Mouse (Mus musculus) MEL (cell line): ENCODE data around the gene Lmo2. TPM values are rescaled to one million over a fixed set of nuclear protein-coding genes. Genes with fewer than 3 reads are reported as not detected.

Source experiments
- DNase-seq: peaks from one replicate; pipeline ENCODE4 v3.0.0; 2011; ENCODE audit warnings: low read depth, low spot score
- H3K27ac ChIP-seq: 2 replicates; pipeline ENCODE4 v1.5.1; 2012; ENCODE audit warnings: low read depth, mild to moderate bottlenecking, control low read depth, low read length, moderate library complexity; ENCODE audit not compliant: control insufficient read depth
- H3K27me3 ChIP-seq, 2 experiments: fragments of 150-350 bp in 1 of 2; sonication (generic) in 1 of 2; 2 replicates each; pipeline ENCODE4 v1.6.1; 2012; ENCODE audit warnings: low read length in 2 of 2, mild to moderate bottlenecking in 2 of 2, improper control_type of control experiment in 1 of 2, moderate library complexity in 1 of 2; ENCODE audit not compliant: insufficient read depth in 2 of 2, control insufficient read depth in 1 of 2
- H3K36me3 ChIP-seq, 2 experiments: 2 replicates each; pipeline ENCODE4 v1.6.1; 2012 to 2014; ENCODE audit warnings: low read length in 2 of 2, improper control_type of control experiment in 1 of 2, inconsistent platforms in 1 of 2, mild to moderate bottlenecking in 1 of 2; ENCODE audit not compliant: insufficient read depth in 2 of 2, control insufficient read depth in 1 of 2
- H3K4me1 ChIP-seq, 2 experiments: fragments of 150-350 bp in 1 of 2; sonication (generic) in 1 of 2; 2 replicates each; pipeline ENCODE4 v1.6.1; 2012; ENCODE audit warnings: low read length in 2 of 2, improper control_type of control experiment in 1 of 2, mild to moderate bottlenecking in 1 of 2; ENCODE audit not compliant: insufficient read depth in 2 of 2, control insufficient read depth in 1 of 2
- H3K4me3 ChIP-seq, 2 experiments: fragments of 150-350 bp in 1 of 2; sonication (generic) in 1 of 2; 2 replicates each; pipeline ENCODE4 v1.5.1; 2012; ENCODE audit warnings: low read depth in 2 of 2, low read length in 2 of 2, mild to moderate bottlenecking in 2 of 2, moderate library complexity in 2 of 2, control low read depth in 1 of 2, improper control_type of control experiment in 1 of 2; ENCODE audit not compliant: control insufficient read depth in 1 of 2, insufficient read depth in 1 of 2
- H3K79me2 ChIP-seq: 2 replicates; pipeline ENCODE4 v1.6.1; 2012; ENCODE audit warnings: mild to moderate bottlenecking, low read length, moderate library complexity; ENCODE audit not compliant: control insufficient read depth, poor library complexity, insufficient read depth
- H3K9ac ChIP-seq: 2 replicates; pipeline ENCODE4 v1.6.1; 2012; ENCODE audit warnings: low read depth, mild to moderate bottlenecking, control low read depth, low read length, moderate library complexity; ENCODE audit not compliant: control insufficient read depth, poor library complexity, severe bottlenecking
- H3K9me3 ChIP-seq: fragments of 150-350 bp; sonication (generic); replicated peaks from 2 replicates; pipeline ENCODE4 v1.6.1; 2012; ENCODE audit warnings: mild to moderate bottlenecking, low read length, improper control_type of control experiment, moderate library complexity; ENCODE audit not compliant: insufficient read depth
- BHLHE40 ChIP-seq: IDR thresholded peaks from 2 replicates; pipeline ENCODE4 v1.6.1; 2012; ENCODE audit warnings: low read depth, mild to moderate bottlenecking, inconsistent platforms, low read length, improper control_type of control experiment, borderline replicate concordance
- CTCF ChIP-seq, 3 experiments: IDR thresholded peaks in 2 of 3; conservative IDR thresholded peaks in 1 of 3; 2 replicates each; pipeline ENCODE4 v1.5.1; 2011 to 2012; ENCODE audit warnings: low read length in 3 of 3, low read depth in 2 of 3, mild to moderate bottlenecking in 2 of 3, improper control_type of control experiment in 1 of 3, inconsistent platforms in 1 of 3, mixed read lengths in 1 of 3, moderate library complexity in 1 of 3; ENCODE audit not compliant: control insufficient read depth in 1 of 3, insufficient read depth in 1 of 3, poor library complexity in 1 of 3, severe bottlenecking in 1 of 3
- E2F4 ChIP-seq: IDR thresholded peaks from 2 replicates; pipeline ENCODE4 v1.6.1; 2011; ENCODE audit warnings: low read depth, low read length, improper control_type of control experiment, borderline replicate concordance
- EP300 ChIP-seq, 2 experiments: IDR thresholded peaks; 2 replicates each; pipeline ENCODE4 v1.6.1; 2011; ENCODE audit warnings: improper control_type of control experiment in 2 of 2, low read length in 2 of 2, low read depth in 1 of 2, mild to moderate bottlenecking in 1 of 2
- ETS1 ChIP-seq: IDR thresholded peaks from 2 replicates; pipeline ENCODE4 v1.6.1; 2012; ENCODE audit warnings: low read depth, mild to moderate bottlenecking, inconsistent platforms, low read length, improper control_type of control experiment, moderate library complexity
- GABPA ChIP-seq: IDR thresholded peaks from 2 replicates; pipeline ENCODE4 v1.6.1; 2012; ENCODE audit warnings: low read depth, mild to moderate bottlenecking, inconsistent platforms, low read length, improper control_type of control experiment, moderate library complexity
- HCFC1 ChIP-seq: IDR thresholded peaks from 2 replicates; pipeline ENCODE4 v1.6.1; 2012; ENCODE audit warnings: low read depth, mild to moderate bottlenecking, inconsistent platforms, low read length, improper control_type of control experiment, moderate library complexity
- KAT2A ChIP-seq: conservative IDR thresholded peaks from 2 replicates; pipeline ENCODE4 v1.6.1; 2012; ENCODE audit warnings: low read depth, low read length, improper control_type of control experiment, inconsistent platforms
- MAFK ChIP-seq: IDR thresholded peaks from 2 replicates; pipeline ENCODE4 v1.6.1; 2011; ENCODE audit warnings: low read depth, mild to moderate bottlenecking, low read length, improper control_type of control experiment, borderline replicate concordance
- MAZ ChIP-seq: IDR thresholded peaks from 2 replicates; pipeline ENCODE4 v1.6.1; 2012; ENCODE audit warnings: low read depth, mild to moderate bottlenecking, inconsistent platforms, low read length, improper control_type of control experiment
- MEF2A ChIP-seq: IDR thresholded peaks from 2 replicates; pipeline ENCODE4 v1.6.1; 2014; ENCODE audit warnings: low read depth, mild to moderate bottlenecking, inconsistent platforms, low read length, improper control_type of control experiment; ENCODE audit not compliant: poor library complexity, insufficient replicate concordance, severe bottlenecking; ENCODE audit errors: extremely low read depth
- MXI1 ChIP-seq: IDR thresholded peaks from 2 replicates; pipeline ENCODE4 v1.6.1; 2011; ENCODE audit warnings: mild to moderate bottlenecking, low read depth, low read length, improper control_type of control experiment
- NELFE ChIP-seq: IDR thresholded peaks from 2 replicates; pipeline ENCODE4 v1.6.1; 2011; ENCODE audit warnings: low read depth, low read length, improper control_type of control experiment
- NRF1 ChIP-seq: IDR thresholded peaks from 2 replicates; pipeline ENCODE4 v1.6.1; 2014; ENCODE audit warnings: low read depth, mild to moderate bottlenecking, inconsistent platforms, low read length, improper control_type of control experiment, moderate library complexity; ENCODE audit not compliant: poor library complexity, insufficient read depth, severe bottlenecking
- POLR2AphosphoS5 ChIP-seq: IDR thresholded peaks from 2 replicates; pipeline ENCODE4 v1.6.1; 2012; ENCODE audit warnings: low read depth, borderline replicate concordance, mild to moderate bottlenecking, inconsistent platforms, low read length, moderate library complexity, mixed read lengths
- RAD21 ChIP-seq: IDR thresholded peaks from 2 replicates; pipeline ENCODE4 v1.6.1; 2011; ENCODE audit warnings: mild to moderate bottlenecking, low read depth, low read length, improper control_type of control experiment
- SMC3 ChIP-seq: IDR thresholded peaks from 2 replicates; pipeline ENCODE4 v1.6.1; 2011; ENCODE audit warnings: low read depth, low read length, improper control_type of control experiment
- TBP ChIP-seq: IDR thresholded peaks from 2 replicates; pipeline ENCODE4 v1.8.0; 2011; ENCODE audit warnings: low read depth, low read length, improper control_type of control experiment
- UBTF ChIP-seq: IDR thresholded peaks from 2 replicates; pipeline ENCODE4 v1.6.1; 2012; ENCODE audit warnings: low read depth, mild to moderate bottlenecking, inconsistent platforms, low read length, improper control_type of control experiment, moderate library complexity, borderline replicate concordance; ENCODE audit not compliant: insufficient read depth
- USF2 ChIP-seq, 2 experiments: IDR thresholded peaks; 2 replicates each; pipeline ENCODE4 v1.6.1; 2011 to 2012; ENCODE audit warnings: improper control_type of control experiment in 2 of 2, low read length in 2 of 2, borderline replicate concordance in 1 of 2, inconsistent platforms in 1 of 2, low read depth in 1 of 2, mild to moderate bottlenecking in 1 of 2; ENCODE audit not compliant: insufficient read depth in 1 of 2
- ZC3H11A ChIP-seq: IDR thresholded peaks from 2 replicates; pipeline ENCODE4 v1.6.1; 2012; ENCODE audit warnings: low read depth, mild to moderate bottlenecking, inconsistent platforms, low read length, improper control_type of control experiment
- polyA plus RNA-seq, 2 experiments: library from polyadenylated mRNA; stranded (reverse) in 1 of 2; unstranded in 1 of 2; fragments of >175 nt in 1 of 2; fragments of >200 nt in 1 of 2; gene quantifications; 2 replicates each; pipeline versions ENCODE4 v1.2.1 to v1.2.4; 2012; ENCODE audit warnings: low replicate concordance in 2 of 2, low read depth in 1 of 2; ENCODE audit not compliant: insufficient read length in 2 of 2, insufficient read depth in 1 of 2, missing spikeins in 1 of 2
- total RNA-seq: library from RNA; depleted of rRNA; stranded (reverse); fragments of 300-350 nt; gene quantifications from 2 replicates; pipeline ENCODE4 v1.2.3, GENCODE M21; 2012

Gene Lmo2
- total and polyA plus RNA-seq, 3 experiments, result 96.2 to 278 (median 184) TPM

GRCm38 (mm10) chr2:103953050-103953835, 4.5 kb upstream of the Lmo2 start (continued):
- TF ChIP-seq NELFE (no peak), ETS1 (no peak)

GRCm38 (mm10) chr2:103955714-103956113, 2.1 kb upstream of the Lmo2 start:
- Histone ChIP-seq H3K4me1 (peaks cover 16 to 40% of the 10 kb centered on the region in 2 experiments), H3K9ac (no peak overlapping the region), H3K27ac (peak overlapping the region; percentile 93), H3K36me3 (peaks cover 0 to 44% of the 10 kb centered on the region in 2 experiments; a peak in 2 of 4 replicates), H3K79me2 (peaks cover 31% of the 10 kb centered on the region), H3K27me3 (no peaks in the 10 kb centered on the region), H3K4me3 (no peak overlapping the region), H3K9me3 (no peaks in the 10 kb centered on the region)
- TF ChIP-seq NRF1, result no peak
- no peak for TF ChIP-seq ZC3H11A
- no peak for TF ChIP-seq UBTF
- TF ChIP-seq TBP, result no peak
- TF ChIP-seq RAD21, result no peak
- no peak for TF ChIP-seq E2F4
- TF ChIP-seq HCFC1, result no peak
- TF ChIP-seq MEF2A, result no peak
- no peak for TF ChIP-seq EP300 (IDR thresholded peaks at IDR 0.05; ENCODE audit: low read depth in 1 of 2, low read length in 2 of 2)
- no peak for TF ChIP-seq MAZ
- no peak for TF ChIP-seq KAT2A
- no peak for TF ChIP-seq MXI1
- TF ChIP-seq MAFK, result no peak
- TF ChIP-seq CTCF (IDR thresholded peaks at IDR 0.05 in 2 of 3, conservative IDR thresholded peaks at IDR 0.05 in 1 of 3; ENCODE audit: control insufficient read depth in 1 of 3, insufficient read depth in 1 of 3, low read depth in 2 of 3, low read length in 3 of 3, poor library complexity in 1 of 3, severe bottlenecking in 1 of 3), result no peak
- TF ChIP-seq USF2 (IDR thresholded peaks at IDR 0.05; ENCODE audit: borderline replicate concordance in 1 of 2, insufficient read depth in 1 of 2, low read depth in 1 of 2, low read length in 2 of 2), result no peak
- no peak for TF ChIP-seq POLR2AphosphoS5
- TF ChIP-seq GABPA, result no peak
- TF ChIP-seq SMC3, result no peak
- no peak for TF ChIP-seq BHLHE40
- DNase-seq, result no peak
